Mouse (Mus musculus) fibroblast of lung, adult 2 months (primary cell): ENCODE measurements around the gene Tbc1d4.

Experiments
- DNase-seq: peaks from one replicate; pipeline ENCODE4 v3.0.0-alpha.2; 2011; ENCODE audit warnings: low read depth

Gene Tbc1d4

DNA sequence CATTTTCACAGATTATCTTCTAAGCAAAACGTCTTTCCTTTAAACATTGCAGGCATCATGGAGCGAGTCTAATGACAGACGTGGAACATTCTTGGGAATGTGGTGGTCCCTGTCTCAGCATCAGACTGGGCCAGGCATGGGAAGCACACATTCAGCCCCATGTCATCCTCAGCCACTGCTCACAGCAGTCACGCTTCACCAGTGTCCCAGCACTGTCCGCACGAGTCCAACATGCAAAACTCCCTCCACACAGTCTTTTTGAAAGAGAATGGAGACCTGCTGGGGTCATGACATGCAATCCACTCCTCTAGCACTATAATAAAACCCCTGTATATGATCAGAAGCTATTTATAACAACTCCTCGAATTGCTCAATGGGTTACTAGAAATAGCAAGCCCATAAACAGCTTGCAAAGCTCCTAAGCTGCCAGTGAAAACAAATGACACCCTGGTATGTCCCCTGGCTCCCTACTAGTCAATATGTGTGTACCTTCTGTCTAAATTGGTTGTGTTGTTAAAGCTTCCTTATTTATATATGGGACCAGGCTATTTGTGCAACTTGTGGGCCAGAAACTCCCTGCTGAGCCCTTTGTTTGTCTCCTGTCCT lies 76.8 kb downstream of the Tbc1d4 start:
- DNase-seq = no peak

DNA sequence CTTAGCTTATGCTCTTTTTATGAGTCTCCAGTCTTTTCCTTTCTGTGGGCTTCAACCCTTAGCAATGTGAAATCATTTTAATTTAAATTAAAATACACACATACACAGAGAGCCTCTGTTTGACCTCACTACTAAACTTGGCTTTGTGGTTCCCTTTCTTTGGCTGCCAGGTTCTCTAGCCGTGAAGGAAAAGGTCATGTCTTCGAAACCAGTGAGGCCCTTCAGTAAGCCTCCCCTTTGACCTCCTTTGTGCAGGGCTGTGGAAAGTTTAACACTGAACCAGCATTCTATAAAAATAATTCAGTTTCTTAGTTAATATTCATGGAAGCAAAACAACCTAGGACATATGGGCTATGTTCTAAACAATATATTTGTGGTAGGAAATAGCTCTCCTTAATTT lies 78.5 kb downstream of the Tbc1d4 start:
- DNase-seq = no peak

DNA sequence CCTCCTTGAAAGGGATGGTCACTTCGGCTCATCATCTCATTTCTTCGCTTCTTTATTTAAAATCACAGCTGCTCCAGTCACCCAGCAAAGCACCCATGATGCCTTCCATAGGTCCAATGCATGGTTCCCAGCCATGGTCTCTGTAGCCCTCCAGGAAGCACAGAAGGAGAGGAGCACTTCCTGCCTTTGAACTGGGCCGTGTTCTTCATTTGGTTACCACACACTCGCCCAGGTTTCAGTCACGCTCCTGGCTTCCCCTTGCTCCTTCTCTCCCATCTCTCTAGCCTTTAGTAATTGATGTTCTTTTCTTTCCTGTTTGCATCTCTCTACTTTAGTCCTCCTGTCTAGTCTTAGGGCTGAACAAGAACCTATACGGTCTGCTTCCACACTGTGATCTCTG lies 79.8 kb downstream of the Tbc1d4 start:
- no peak for DNase-seq

DNA sequence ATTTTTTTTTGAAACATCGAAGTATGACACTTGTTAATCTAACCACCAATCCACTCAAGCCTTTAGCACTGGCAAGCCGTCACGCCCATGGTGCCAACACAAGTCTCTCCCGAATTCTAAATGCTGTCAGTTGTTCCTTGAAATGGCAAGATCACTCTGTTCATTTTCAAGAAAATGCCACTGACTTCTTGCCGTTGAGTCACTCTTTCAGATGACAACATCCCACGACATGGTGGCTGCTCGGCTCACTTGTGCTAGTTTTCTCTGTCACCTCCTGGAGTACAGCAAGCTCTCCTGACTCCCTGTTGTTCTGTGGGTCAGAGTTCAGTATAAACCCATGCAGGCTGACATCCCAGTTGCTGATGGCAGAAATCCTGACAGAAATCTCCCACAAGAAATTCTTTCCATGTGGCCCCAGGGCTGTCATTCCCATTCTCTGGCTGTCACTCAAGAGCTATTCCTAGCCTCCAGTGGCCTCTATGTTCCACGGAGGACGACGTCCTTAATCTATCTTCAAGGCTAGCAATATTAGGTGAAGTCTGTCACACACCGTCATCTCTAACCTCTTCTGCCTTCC lies 81.5 kb downstream of the Tbc1d4 start:
- no peak for DNase-seq

DNA sequence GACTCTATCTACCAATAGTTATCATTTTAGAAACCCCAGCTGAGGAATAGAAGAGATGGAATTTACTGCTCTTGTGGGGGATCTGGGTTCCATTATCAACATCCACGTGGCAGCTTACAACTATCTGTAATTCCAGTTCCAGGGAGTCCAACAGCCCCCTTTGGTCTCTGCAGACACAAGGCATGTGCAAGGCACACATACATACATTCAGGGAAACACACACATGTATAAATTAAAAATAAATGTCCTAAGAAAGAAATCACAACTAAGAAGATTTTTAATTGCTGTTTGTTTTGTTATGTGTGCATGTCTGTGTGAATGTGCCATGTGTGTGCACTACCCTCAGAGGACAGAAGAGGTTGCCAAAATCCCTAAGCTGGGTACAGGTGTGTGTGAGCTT lies 82.5 kb downstream of the Tbc1d4 start:
- DNase-seq = no peak

DNA sequence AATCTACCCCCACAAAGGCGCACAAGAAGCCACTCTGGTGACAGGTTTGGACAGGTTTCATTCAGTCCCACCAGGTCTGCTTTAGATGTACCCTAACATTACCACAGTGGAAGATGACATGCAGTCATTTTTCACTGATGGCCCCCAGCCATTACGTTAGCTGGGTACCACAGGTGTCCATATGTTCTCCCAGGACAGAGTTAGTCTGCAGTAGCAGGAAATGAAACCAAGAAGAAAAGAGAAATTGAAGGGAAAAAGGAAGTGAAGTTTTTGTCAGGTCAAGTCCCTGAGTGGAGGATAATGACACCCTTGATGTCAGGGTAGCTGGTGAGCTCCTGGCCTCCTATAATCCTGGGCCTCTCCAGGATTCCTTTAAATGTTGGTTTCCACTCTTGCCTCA lies 89.0 kb downstream of the Tbc1d4 start:
- no peak for DNase-seq

DNA sequence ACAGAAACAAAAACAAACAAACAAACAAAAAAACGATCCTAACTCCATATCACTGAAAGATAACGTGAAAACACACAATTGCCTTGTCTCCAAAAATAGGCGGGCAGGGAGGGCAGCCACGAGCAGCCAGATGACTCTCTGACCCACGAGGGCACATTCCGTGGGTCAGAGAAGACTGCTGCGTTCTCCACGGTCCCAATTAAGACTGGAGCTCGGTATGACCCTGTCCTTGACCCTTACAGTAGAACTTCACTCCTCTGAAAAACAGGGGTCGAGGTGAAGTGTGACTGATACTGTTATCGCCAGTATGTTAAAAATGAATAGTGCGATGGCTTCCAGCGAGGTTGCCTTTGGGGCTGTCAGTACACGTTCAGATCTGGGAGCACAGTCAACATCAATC lies 90.7 kb downstream of the Tbc1d4 start:
- DNase-seq = no peak

DNA sequence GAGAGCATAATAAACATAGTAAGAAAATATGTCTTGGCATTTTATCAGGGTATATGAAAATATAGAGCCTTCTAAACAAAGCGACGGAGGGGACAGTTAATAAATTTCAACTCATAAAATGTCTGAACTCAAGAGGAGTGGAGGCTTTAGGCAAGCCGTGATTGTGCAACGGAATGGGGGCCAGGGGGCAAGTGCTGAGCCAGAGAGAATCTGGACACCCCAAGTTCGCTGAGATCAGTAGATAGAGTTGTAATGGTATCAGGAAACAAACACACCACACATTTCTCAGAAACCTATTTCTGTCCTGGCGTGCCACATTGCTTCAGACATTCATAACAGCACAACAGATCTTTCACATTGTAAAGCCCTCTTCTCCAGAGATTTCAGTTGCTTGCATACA lies 91.2 kb downstream of the Tbc1d4 start:
- DNase-seq = no peak

DNA sequence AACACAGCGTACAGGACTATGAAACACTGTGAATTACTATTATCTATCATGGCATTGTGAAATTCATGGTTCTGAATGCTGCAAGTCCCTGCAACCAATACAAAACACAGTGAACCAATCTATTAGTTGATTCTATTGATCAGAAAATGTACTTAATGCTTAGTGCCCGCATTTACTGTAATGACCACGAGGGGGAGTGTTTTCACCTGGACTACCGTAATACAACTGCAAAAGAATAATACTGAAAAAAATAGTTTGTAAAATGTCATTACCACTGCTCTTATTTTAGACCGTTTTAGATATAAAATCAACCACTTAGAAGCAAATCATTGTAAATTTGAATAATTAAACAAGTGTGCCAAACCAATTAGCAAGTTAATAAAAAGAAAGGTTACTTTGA lies 91.7 kb downstream of the Tbc1d4 start:
- peak; percentile 22 for DNase-seq

DNA sequence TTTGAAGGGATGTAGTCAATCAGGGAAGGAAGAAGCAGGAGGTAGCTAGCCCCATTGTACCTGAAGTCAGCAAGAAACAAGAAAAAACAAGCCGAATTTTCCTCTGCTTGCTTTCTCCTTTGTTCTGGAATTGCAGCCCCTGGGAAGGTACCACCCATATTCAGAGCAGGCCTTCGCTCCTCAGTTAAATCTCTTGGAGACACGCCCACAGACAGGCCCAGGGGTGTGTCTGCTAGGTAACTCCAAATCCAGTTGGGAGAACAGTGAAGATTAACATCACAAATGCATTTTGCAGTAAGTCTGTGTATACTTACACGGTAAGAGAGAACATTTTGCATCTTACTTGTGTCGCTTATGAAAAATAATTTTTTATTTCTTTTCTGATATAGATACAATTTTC lies 92.1 kb downstream of the Tbc1d4 start:
- DNase-seq = no peak

DNA sequence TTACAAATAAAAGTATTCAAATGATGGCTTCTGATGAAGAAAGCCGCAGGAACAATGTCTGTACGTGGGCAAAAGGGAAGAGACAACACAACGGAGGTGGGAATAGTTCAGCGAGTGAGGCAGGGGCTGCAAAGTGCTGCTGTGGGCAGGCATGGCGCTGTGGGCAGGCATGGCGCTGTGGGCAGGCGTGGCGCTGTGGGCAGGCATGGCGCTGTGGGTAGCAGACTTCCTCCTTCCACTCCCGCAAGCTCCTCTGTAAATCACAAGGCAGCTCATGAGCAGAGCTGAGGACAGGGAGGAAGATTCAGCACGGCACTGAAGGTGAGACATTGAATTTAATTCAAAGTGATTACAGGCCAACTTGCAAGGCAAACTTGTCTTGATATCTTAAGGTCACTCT lies 93.0 kb downstream of the Tbc1d4 start:
- DNase-seq = no peak

DNA sequence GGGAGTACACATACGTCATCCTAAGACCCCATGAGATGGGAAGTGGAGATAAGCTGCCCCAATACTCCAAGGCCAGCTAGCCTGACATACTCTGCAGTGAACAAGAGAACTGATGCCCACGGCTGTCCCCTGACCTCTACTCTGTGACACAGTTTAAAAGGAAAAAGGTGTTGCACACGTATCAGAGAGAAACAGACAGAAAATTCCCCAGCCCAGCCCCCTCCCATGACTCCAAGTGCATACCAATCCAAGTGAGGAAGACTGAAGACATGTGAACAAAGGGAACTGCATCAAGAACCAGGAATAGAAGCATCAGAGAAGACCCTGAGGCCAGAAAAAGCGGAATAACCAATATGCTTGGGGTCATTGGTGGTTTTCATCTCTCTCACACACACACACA lies 93.7 kb downstream of the Tbc1d4 start:
- no peak for DNase-seq

DNA sequence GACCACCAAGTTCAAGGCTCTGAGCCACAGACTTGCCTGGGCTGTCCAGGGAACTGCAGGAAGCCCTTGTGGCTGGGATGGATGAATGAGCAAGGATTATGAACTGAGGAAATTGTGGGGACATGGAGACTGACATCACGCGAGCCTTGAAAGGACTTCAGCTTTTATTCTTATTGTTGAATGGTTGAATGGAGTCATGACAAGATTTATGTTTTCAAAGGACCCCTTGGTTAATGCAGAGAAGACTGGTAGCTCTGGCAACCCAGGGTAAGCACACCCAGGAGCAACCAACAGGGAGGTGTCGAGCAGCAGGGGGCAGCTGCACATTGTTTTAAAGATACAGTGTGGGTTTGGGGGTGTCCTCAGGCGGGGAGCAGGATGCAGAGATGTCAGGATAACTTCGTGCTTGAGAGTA lies 94.4 kb downstream of the Tbc1d4 start:
- no peak for DNase-seq

DNA sequence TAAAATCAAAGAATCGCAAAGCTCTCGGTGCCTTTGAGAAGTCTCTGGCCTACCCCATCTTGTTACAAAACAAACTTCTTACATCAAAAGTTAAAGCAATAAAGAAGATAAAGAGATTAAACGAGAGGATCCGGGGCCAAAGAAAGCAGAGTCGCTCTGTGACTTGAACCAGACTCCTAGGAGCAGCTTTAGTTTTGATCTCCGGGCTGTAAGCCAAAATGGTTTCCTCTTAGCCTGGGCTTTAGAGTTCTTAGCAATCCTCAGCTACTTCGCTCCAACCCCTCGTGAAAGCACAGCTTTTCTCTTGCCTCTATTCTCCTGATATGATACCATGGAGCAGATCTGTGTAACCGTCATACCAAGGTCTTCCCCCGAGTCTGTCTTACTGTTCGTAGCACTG lies 95.8 kb downstream of the Tbc1d4 start:
- no peak for DNase-seq

DNA sequence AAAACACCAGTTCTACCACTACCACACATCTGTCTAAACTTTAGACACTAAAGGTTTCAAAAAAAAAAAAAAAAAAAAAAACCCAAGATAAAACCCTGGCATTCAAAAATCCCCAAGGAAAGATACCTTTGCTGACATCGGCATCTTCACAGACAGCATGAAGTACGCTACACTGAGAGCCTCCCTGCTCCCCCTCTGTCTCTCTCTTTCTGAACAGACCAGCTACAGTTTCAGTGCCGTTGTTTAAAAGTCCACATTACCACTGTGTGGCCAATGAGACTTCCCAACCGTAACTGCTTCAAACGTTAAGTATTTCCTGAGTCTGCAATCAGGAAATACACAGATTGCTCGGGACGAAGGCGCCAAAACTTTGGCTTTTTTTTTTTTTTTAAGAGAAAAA lies 97.6 kb downstream of the Tbc1d4 start:
- DNase-seq = no peak

DNA sequence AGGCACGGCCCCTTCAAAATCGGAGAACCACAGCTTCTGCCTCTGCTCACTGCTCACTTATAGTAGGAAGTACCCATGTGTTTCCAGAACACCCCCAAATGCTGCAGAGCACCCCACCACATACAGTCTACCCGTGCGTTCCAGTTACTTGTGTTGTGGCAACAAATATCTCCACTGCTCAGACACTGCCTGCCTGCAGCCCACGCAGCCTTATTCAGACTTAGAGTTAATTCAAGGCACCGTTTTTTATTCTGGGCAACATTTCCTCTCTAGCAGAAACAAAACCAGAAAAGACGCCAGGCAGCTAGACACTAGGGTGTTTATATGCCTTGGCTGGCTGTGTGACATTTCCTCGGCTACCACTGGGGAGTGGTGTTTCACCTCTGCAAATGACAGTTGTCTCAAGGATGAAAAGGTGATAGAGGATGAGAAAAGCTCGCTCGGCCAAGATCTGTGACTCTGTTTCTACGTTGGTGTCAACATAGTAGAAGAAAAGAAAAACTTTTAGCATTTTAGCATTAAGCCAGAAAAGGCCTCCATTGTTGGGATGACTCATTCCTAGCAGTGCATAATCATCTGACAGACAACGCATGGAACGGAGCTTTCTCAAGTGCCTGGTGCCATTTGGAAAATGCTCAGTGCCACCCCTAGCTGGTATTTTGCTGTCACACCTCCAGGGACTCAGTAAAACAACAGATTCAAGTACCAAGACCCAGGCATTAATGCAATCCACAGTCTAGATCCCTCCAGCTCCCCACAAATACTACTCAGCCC lies 98.3 kb downstream of the Tbc1d4 start:
- peak; percentile 44 for DNase-seq

DNA sequence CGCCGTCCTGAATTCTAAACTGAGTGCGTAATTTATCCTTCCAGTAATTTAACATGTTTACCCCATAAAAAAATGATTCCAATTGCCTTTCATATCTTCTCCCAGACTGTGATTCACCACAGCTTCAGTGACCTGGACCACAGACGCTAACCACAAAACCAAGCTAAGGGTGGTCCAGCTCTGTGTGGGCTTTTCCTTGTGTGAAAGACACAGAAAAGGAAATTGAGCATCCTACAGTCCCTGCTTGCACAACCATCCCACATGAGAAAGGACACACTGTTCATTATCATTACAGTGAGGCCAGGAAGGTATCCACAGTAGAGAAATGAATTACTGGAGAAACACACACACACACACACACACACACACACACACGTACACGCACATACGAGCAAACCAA lies 99.2 kb downstream of the Tbc1d4 start:
- peak; percentile 69 for DNase-seq

DNA sequence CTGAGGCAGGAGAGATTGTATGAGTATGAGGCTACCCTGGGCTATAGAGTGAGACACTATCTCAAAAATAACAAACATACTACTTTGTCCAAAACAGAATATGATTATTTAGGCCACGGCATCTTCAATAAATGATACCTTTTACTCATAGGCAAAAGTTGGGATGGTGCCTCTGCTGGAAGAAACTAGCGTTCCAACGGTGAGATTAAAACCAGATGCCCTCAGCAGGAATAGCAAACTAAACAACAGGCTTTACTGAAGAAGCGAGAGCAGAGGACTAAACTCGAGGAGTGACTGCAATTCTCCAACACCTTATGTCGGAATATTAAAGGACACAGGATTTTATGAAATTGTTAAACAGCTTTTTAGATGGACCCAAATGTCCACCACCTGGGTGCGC lies 101.0 kb downstream of the Tbc1d4 start:
- DNase-seq = peak; percentile 25

DNA sequence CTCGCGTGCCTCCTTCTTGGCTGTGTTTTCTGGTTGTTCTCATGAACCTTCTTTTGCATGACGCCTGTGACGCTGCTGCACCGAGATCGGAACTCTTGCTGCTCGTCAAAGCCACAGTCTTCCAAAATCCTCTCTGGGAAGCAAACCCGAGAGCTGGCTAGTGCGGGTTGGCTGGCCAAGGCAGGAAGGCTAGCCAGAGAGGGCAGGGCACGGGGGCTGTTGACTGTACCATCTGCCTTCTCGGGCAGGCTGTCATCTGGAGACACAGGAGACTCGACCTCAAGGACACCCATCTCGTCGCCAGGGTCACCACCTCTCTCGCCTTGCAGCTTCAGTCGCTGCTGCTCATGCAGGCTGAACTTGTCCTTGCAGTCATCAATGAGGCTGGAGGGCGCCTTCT lies 101.8 kb downstream of the Tbc1d4 start:
- DNase-seq = no peak

DNA sequence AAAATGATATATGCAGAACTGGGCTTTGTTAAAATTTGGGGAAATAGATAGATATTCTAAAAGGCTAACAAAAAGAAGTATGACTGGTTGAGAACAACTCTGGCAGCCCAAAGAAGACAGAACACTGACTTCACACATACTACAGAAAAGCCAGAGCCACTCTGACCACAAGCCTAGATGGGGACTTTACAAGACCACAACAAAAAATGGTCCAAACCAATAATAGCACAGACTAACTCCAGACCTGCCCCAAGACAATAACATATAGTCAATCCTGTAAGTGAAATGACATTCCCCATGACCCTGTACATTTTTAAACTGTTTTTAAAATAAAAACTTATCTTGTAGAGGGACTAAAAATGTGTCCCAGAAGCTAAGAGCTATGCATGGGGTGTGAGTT lies 103.2 kb downstream of the Tbc1d4 start:
- DNase-seq = no peak

DNA sequence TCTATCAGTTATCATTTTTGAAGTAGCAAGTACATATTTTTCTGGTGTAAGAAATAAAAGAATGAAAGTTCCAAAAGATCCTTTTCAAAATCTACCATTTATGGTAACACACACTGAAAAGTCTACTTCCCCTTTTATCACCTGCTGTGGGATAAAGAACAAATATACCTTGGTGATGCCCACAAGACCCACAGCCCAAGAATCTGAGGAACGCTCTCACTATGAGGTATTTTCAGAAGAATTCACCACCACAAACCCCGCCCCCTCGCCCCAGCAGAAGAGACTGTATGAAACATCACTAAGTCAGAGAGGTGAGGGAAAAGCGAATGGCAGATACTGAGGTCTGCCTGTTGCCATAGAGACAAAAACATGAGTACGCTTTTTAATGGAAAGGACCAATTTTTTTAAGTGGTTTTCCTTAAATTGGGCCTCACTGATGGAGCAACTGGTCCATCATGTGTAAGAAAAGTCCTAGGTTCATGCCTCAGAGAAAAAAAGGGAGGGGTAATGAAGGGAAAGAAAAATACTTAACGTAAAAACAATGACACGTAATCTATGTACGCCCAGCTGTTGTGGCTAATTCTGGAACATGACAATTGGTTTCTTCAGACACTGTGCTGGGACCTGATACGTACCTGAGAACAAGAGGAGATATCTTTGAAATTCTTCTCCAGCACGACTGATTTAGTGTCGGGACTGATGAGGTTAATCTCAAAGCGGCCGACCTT lies 104.4 kb downstream of the Tbc1d4 start:
- DNase-seq = no peak

DNA sequence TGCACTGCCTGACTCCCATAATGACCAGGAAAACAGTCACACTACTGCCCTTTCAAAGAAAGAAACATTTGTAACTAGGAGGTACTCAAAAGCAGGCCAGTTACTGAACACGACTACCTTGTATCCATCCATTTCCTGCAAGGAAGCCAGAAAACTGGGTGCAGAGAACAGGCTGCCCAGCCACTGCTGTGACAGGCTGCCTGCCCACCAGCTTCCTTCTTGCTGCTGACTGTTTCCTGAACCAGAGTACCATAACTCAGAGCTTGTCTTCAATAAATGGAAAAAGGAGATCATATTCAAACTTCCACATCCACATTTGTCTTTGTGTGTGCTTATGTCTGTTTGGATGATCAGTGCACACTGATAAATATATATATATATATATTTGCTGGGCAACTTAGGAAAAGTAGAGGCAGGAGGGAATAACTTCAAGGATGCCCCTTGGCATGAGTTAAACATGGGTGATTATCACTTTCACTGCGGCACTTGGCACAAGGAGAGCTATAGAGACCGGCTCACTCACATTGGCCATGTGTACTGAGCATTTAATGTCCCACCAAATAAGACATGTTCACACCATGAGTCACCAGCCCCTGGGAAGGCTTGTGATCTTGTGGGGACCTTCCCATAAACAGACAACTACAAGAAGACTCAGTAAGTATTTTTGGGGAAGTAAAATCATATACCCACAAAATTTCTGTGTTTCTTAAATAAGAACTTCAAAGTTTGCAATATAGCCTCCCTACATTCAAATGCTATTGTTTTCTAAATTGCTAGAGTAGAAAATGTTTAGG lies 105.6 kb downstream of the Tbc1d4 start:
- no peak for DNase-seq
